Mouse (Mus musculus) CH12.LX (cell line): ENCODE data around the gene Pnpo. TPM values are rescaled to one million over a fixed set of nuclear protein-coding genes. Genes with fewer than 3 reads are reported as not detected.

Source experiments
- DNase-seq: peaks from one replicate; pipeline ENCODE4 v3.0.0-alpha.2; 2013; ENCODE audit errors: extremely low read depth
- H3K27ac ChIP-seq: 2 replicates; pipeline ENCODE4 v1.5.1; 2012; ENCODE audit warnings: low read depth, mild to moderate bottlenecking, control low read depth, moderate library complexity; ENCODE audit not compliant: insufficient read depth
- H3K27me3 ChIP-seq: replicated peaks from 2 replicates; pipeline ENCODE3; 2012; ENCODE audit warnings: inconsistent platforms
- H3K36me3 ChIP-seq, 2 experiments: replicated peaks in 1 of 2; 2 replicates each; pipeline versions ENCODE3 to v1.6.1; 2012; ENCODE audit warnings: inconsistent platforms in 1 of 2, low read length in 1 of 2, mild to moderate bottlenecking in 1 of 2, mixed read lengths in 1 of 2, moderate library complexity in 1 of 2; ENCODE audit not compliant: control insufficient read depth in 1 of 2, insufficient read depth in 1 of 2
- H3K4me1 ChIP-seq, 2 experiments: 2 replicates each; pipeline ENCODE4 v1.6.1; 2012; ENCODE audit warnings: inconsistent platforms in 1 of 2, moderate library complexity in 1 of 2; ENCODE audit not compliant: insufficient read depth in 2 of 2, control insufficient read depth in 1 of 2
- H3K4me2 ChIP-seq: 2 replicates; pipeline ENCODE4 v1.6.1; 2012; ENCODE audit warnings: low read depth, mild to moderate bottlenecking, control low read depth; ENCODE audit not compliant: poor library complexity, insufficient read depth, severe bottlenecking
- H3K4me3 ChIP-seq, 3 experiments: fragments of 150-350 bp in 1 of 3; sonication (generic) in 1 of 3; replicated peaks in 1 of 3; 2 replicates each; pipeline versions ENCODE3 to v1.5.1; 2011 to 2012; ENCODE audit warnings: low read depth in 2 of 3, low read length in 2 of 3, mild to moderate bottlenecking in 2 of 3, moderate library complexity in 2 of 3, control low read depth in 1 of 3, improper control_type of control experiment in 1 of 3, inconsistent platforms in 1 of 3, mixed read lengths in 1 of 3; ENCODE audit not compliant: poor library complexity in 1 of 3
- H3K79me2 ChIP-seq: replicated peaks from 2 replicates; pipeline ENCODE4 v1.6.1; 2012; ENCODE audit warnings: mild to moderate bottlenecking, moderate library complexity; ENCODE audit not compliant: control insufficient read depth, poor library complexity, insufficient read depth, severe bottlenecking; ENCODE audit errors: extremely low read depth
- H3K9ac ChIP-seq: 2 replicates; pipeline ENCODE4 v1.6.1; 2012; ENCODE audit warnings: low read depth, mild to moderate bottlenecking, control low read depth, moderate library complexity; ENCODE audit not compliant: insufficient read depth
- H3K9me3 ChIP-seq: replicated peaks from 2 replicates; pipeline ENCODE3; 2012; ENCODE audit warnings: low read length, inconsistent platforms, mixed read lengths
- BHLHE40 ChIP-seq: IDR thresholded peaks from 2 replicates; pipeline ENCODE4 v1.6.1; 2011; ENCODE audit warnings: mild to moderate bottlenecking, low read depth, low read length, improper control_type of control experiment
- CHD1 ChIP-seq: IDR thresholded peaks from 2 replicates; pipeline ENCODE4 v1.6.1; 2012; ENCODE audit warnings: low read depth, low read length, improper control_type of control experiment, inconsistent platforms
- CHD2 ChIP-seq: IDR thresholded peaks from 2 replicates; pipeline ENCODE4 v1.6.1; 2011; ENCODE audit warnings: low read length, improper control_type of control experiment
- CTCF ChIP-seq, 2 experiments: IDR thresholded peaks in 1 of 2; conservative IDR thresholded peaks in 1 of 2; 2 replicates each; pipeline ENCODE4 v1.5.1; 2011 to 2012; ENCODE audit warnings: low read depth in 2 of 2, low read length in 2 of 2, improper control_type of control experiment in 1 of 2, inconsistent platforms in 1 of 2, mild to moderate bottlenecking in 1 of 2, moderate library complexity in 1 of 2
- E2F4 ChIP-seq: IDR thresholded peaks from 2 replicates; pipeline ENCODE4 v1.6.1; 2011; ENCODE audit warnings: low read depth, low read length, improper control_type of control experiment; ENCODE audit not compliant: insufficient replicate concordance
- ELF1 ChIP-seq: IDR thresholded peaks from 2 replicates; pipeline ENCODE4 v1.6.1; 2014; ENCODE audit warnings: low read depth, mild to moderate bottlenecking, inconsistent platforms, low read length, improper control_type of control experiment
- EP300 ChIP-seq: IDR thresholded peaks from 2 replicates; pipeline ENCODE4 v1.6.1; 2011; ENCODE audit warnings: low read length, improper control_type of control experiment
- ETS1 ChIP-seq: conservative IDR thresholded peaks from 2 replicates; pipeline ENCODE4 v1.6.1; 2012; ENCODE audit warnings: low read depth, mild to moderate bottlenecking, inconsistent platforms, low read length, improper control_type of control experiment, moderate library complexity
- GABPA ChIP-seq: IDR thresholded peaks from 2 replicates; pipeline ENCODE4 v1.6.1; 2012; ENCODE audit warnings: low read depth, low read length, improper control_type of control experiment, inconsistent platforms; ENCODE audit not compliant: insufficient replicate concordance
- HCFC1 ChIP-seq: IDR thresholded peaks from 2 replicates; pipeline ENCODE4 v1.6.1; 2012; ENCODE audit warnings: low read depth, mild to moderate bottlenecking, inconsistent platforms, low read length, improper control_type of control experiment
- IRF4 ChIP-seq: IDR thresholded peaks from 2 replicates; pipeline ENCODE4 v1.6.1; 2014; ENCODE audit warnings: low read depth, mild to moderate bottlenecking, inconsistent platforms, low read length, improper control_type of control experiment
- JUN ChIP-seq: IDR thresholded peaks from 2 replicates; pipeline ENCODE4 v1.6.1; 2011; ENCODE audit warnings: low read depth, mild to moderate bottlenecking, low read length, improper control_type of control experiment, moderate library complexity; ENCODE audit not compliant: insufficient read depth
- JUND ChIP-seq: conservative IDR thresholded peaks from 2 replicates; pipeline ENCODE4 v1.6.1; 2011; ENCODE audit warnings: low read depth, low read length, improper control_type of control experiment
- MAFK ChIP-seq: IDR thresholded peaks from 2 replicates; pipeline ENCODE4 v1.6.1; 2011; ENCODE audit warnings: low read length, improper control_type of control experiment; ENCODE audit not compliant: insufficient replicate concordance
- MAX ChIP-seq: IDR thresholded peaks from 2 replicates; pipeline ENCODE4 v1.6.1; 2011; ENCODE audit warnings: low read length, improper control_type of control experiment
- MAZ ChIP-seq: IDR thresholded peaks from 2 replicates; pipeline ENCODE4 v1.6.1; 2012; ENCODE audit warnings: low read depth, mild to moderate bottlenecking, inconsistent platforms, low read length, improper control_type of control experiment, moderate library complexity
- MEF2A ChIP-seq: IDR thresholded peaks from 2 replicates; pipeline ENCODE4 v1.6.1; 2014; ENCODE audit warnings: low read depth, mild to moderate bottlenecking, inconsistent platforms, low read length, improper control_type of control experiment, borderline replicate concordance
- MXI1 ChIP-seq: IDR thresholded peaks from 2 replicates; pipeline ENCODE4 v1.6.1; 2011; ENCODE audit warnings: mild to moderate bottlenecking, low read depth, low read length, improper control_type of control experiment
- MYC ChIP-seq: IDR thresholded peaks from 2 replicates; pipeline ENCODE4 v1.6.1; 2011; ENCODE audit warnings: low read depth, mild to moderate bottlenecking, improper control_type of control experiment, low read length
- NELFE ChIP-seq: IDR thresholded peaks from 2 replicates; pipeline ENCODE4 v1.6.1; 2011; ENCODE audit warnings: low read depth, low read length, improper control_type of control experiment
- NRF1 ChIP-seq: IDR thresholded peaks from 2 replicates; pipeline ENCODE4 v1.6.1; 2014; ENCODE audit warnings: low read depth, mild to moderate bottlenecking, inconsistent platforms, low read length, improper control_type of control experiment, moderate library complexity
- POLR2A ChIP-seq: IDR thresholded peaks from 2 replicates; pipeline ENCODE4 v1.6.1; 2011; ENCODE audit warnings: low read depth, mild to moderate bottlenecking, improper control_type of control experiment, low read length
- POLR2AphosphoS2 ChIP-seq: IDR thresholded peaks from 2 replicates; pipeline ENCODE4 v1.6.1; 2011; ENCODE audit warnings: low read depth, low read length, improper control_type of control experiment
- RAD21 ChIP-seq: IDR thresholded peaks from 2 replicates; pipeline ENCODE4 v1.6.1; 2011; ENCODE audit warnings: low read depth, mild to moderate bottlenecking, low read length, improper control_type of control experiment, moderate library complexity
- RCOR1 ChIP-seq: conservative IDR thresholded peaks from 2 replicates; pipeline ENCODE4 v1.6.1; 2012; ENCODE audit warnings: low read depth, mild to moderate bottlenecking, inconsistent platforms, low read length, improper control_type of control experiment
- SIN3A ChIP-seq: IDR thresholded peaks from 2 replicates; pipeline ENCODE4 v1.6.1; 2012; ENCODE audit warnings: low read length, improper control_type of control experiment, inconsistent platforms
- SMC3 ChIP-seq: IDR thresholded peaks from 2 replicates; pipeline ENCODE4 v1.6.1; 2011; ENCODE audit warnings: low read depth, low read length, improper control_type of control experiment
- TBP ChIP-seq: conservative IDR thresholded peaks from 2 replicates; pipeline ENCODE4 v1.6.1; 2011; ENCODE audit warnings: low read depth, low read length, improper control_type of control experiment
- TCF12 ChIP-seq: IDR thresholded peaks from 2 replicates; pipeline ENCODE4 v1.6.1; 2014; ENCODE audit warnings: low read depth, mild to moderate bottlenecking, inconsistent platforms, low read length, improper control_type of control experiment
- USF1 ChIP-seq: IDR thresholded peaks from 2 replicates; pipeline ENCODE4 v1.6.1; 2014; ENCODE audit warnings: low read depth, mild to moderate bottlenecking, inconsistent platforms, low read length, improper control_type of control experiment
- USF2 ChIP-seq: conservative IDR thresholded peaks from 2 replicates; pipeline ENCODE4 v1.6.1; 2011; ENCODE audit warnings: low read depth, low read length, improper control_type of control experiment
- ZKSCAN1 ChIP-seq: IDR thresholded peaks from 2 replicates; pipeline ENCODE4 v1.6.1; 2012; ENCODE audit warnings: low read depth, inconsistent platforms, low read length, improper control_type of control experiment, borderline replicate concordance
- ZMIZ1 ChIP-seq: IDR thresholded peaks from 2 replicates; pipeline ENCODE4 v1.6.1; 2012; ENCODE audit warnings: low read depth, mild to moderate bottlenecking, inconsistent platforms, low read length, improper control_type of control experiment
- ZNF384 ChIP-seq: IDR thresholded peaks from 2 replicates; pipeline ENCODE4 v1.6.1; 2012; ENCODE audit warnings: low read depth, low read length, improper control_type of control experiment, inconsistent platforms
- dilution Hi-C: fragments of 300-500 bp; cut with MboI; formaldehyde crosslinking; loops from 2 replicates; pipeline ENCODE4 v1.14.3; 2020; ENCODE audit warnings: low sequenced_read_pairs; ENCODE audit not compliant: extremely low pct_unique_long_range_greater_than_20kb, extremely low pct_ligation_motif_present
- in situ Hi-C: fragments of 300-500 bp; cut with MboI; formaldehyde crosslinking; loops from 3 replicates; pipeline ENCODE4 v1.14.3; 2019; ENCODE audit warnings: low sequenced_read_pairs, low pct_ligation_motif_present, low pct_unique_long_range_greater_than_20kb, mixed read lengths
- polyA plus RNA-seq: library from polyadenylated mRNA; unstranded; fragments of >175 nt; gene quantifications from 2 replicates; pipeline ENCODE4 v1.2.1, GENCODE M21; 2012; ENCODE audit warnings: low read depth; ENCODE audit not compliant: insufficient read length
- total RNA-seq, 2 experiments: library from RNA; depleted of rRNA; stranded (reverse); fragments of 300-350 nt in 1 of 2; fragments of >200 nt in 1 of 2; gene quantifications; 2 replicates each; pipeline ENCODE4 v1.2.3; 2012 to 2014

Pnpo gene
- 38.5 and 42.9 TPM in 2 replicates for total RNA-seq (2012; rRNA removed)
- 54.3 and 56.2 TPM in 2 replicates for total RNA-seq (2014; rRNA removed)
- polyA plus RNA-seq = 32.5 and 36.3 TPM in 2 replicates

- peaks cover 9 to 69% of the 10 kb centered on the region in 2 experiments for H3K4me1 ChIP-seq
- dilution Hi-C loops = no loop called here
Measured at GRCm38 (mm10) chr11:96943746-96944304, at the start of gene Pnpo. TSS of gene Pnpo (minus strand) at chr11:96943986.

GRCm38 (mm10) chr11:96992722-96993311, 49.0 kb upstream of the Pnpo start:
- Histone ChIP-seq H3K36me3 (peaks cover 0 to 6% of the 10 kb centered on the region in 2 experiments), H3K27ac (peak overlapping the region; percentile 88), H3K4me2 (peak overlapping the region; percentile 63), H3K4me3 (peak overlapping the region in 1 of 3 experiments; percentile 14), H3K9me3 (no peaks in the 10 kb centered on the region), H3K27me3 (no peaks in the 10 kb centered on the region), H3K4me1 (peaks cover 49 to 86% of the 10 kb centered on the region in 2 experiments), H3K79me2 (no peaks in the 10 kb centered on the region), H3K9ac (peak overlapping the region; percentile 22)
- in situ Hi-C loops (no loop called here), dilution Hi-C loops (no loop called here)
- peak; percentile 86 for DNase-seq
- TF ChIP-seq JUND (no peak), CTCF (conservative IDR thresholded peaks at IDR 0.05 in 1 of 2, IDR thresholded peaks at IDR 0.05 in 1 of 2; ENCODE audit: low read depth in 2 of 2, low read length in 2 of 2) (no peak), E2F4 (no peak), SMC3 (no peak), RCOR1 (no peak), CHD1 (no peak), NRF1 (no peak), MAFK (peak; percentile 21; the same call in 1 of the 2 replicates), GABPA (no peak), MAX (peak; percentile 54; the same call in 1 of the 2 replicates), MYC (peak; percentile 48), ZNF384 (no peak), RAD21 (no peak; the same call in 1 of the 2 replicates), ETS1 (peak; percentile 74), BHLHE40 (peak; percentile 71), SIN3A (peak; percentile 83), JUN (no peak)

More at GRCm38 (mm10) chr11:96943746-96944304, at the start of gene Pnpo:
- Histone ChIP-seq H3K9ac (peak within 1 kb of the TSS; percentile 53), H3K4me3 (peak within 1 kb of the TSS; percentile 70 to 93 (median 86)), H3K27ac (peak within 1 kb of the TSS; percentile 48; the same call in 1 of the 2 replicates), H3K27me3 (no peaks in the 10 kb centered on the region), H3K9me3 (no peaks in the 10 kb centered on the region), H3K4me2 (peak within 1 kb of the TSS; percentile 86), H3K36me3 (peaks cover 25 to 62% of the 10 kb centered on the region in 2 experiments), H3K79me2 (peaks cover 11% of the 10 kb centered on the region; the same call in 1 of the 2 replicates)
- in situ Hi-C loops = no loop called here
- no peak for TF ChIP-seq CHD1
- TF ChIP-seq MAX = peak; percentile 100
- peak; percentile 100 for TF ChIP-seq MYC
- peak; percentile 75 for TF ChIP-seq NELFE
- TF ChIP-seq MXI1 = peak; percentile 100
- no peak for TF ChIP-seq MAFK
- peak; percentile 40; the same call in 1 of the 2 replicates for TF ChIP-seq NRF1
- TF ChIP-seq MAZ = peak; percentile 82
- TF ChIP-seq CHD2 = peak; percentile 95
- TF ChIP-seq EP300 = no peak
- TF ChIP-seq JUN = no peak
- no peak; the same call in 1 of the 2 replicates for TF ChIP-seq IRF4
- TF ChIP-seq BHLHE40 = peak; percentile 87
- peak; percentile 96 for TF ChIP-seq ELF1
- peak; percentile 92 for TF ChIP-seq USF1
- TF ChIP-seq E2F4 = peak; percentile 84; the same call in 1 of the 2 replicates
- TF ChIP-seq ZKSCAN1 = no peak
- TF ChIP-seq POLR2AphosphoS2 = peak; percentile 60; the same call in 1 of the 2 replicates
- peak; percentile 76 for TF ChIP-seq POLR2A
- peak; percentile 75 for TF ChIP-seq HCFC1
- TF ChIP-seq SIN3A = peak; percentile 99
- TF ChIP-seq ZMIZ1 = peak; percentile 43; the same call in 1 of the 2 replicates
- TF ChIP-seq ETS1 = peak; percentile 67
- TF ChIP-seq TBP = peak; percentile 56; the same call in 1 of the 2 replicates
- TF ChIP-seq GABPA = peak; percentile 46; the same call in 1 of the 2 replicates
- peak; percentile 92 for TF ChIP-seq USF2
- TF ChIP-seq MEF2A = peak; percentile 47; the same call in 1 of the 2 replicates
- no peak for TF ChIP-seq ZNF384
- TF ChIP-seq TCF12 = peak; percentile 55
- TF ChIP-seq JUND = no peak
- peak; percentile 100 for DNase-seq
